Mouse (Mus musculus): ENCODE measurements at regions not wholly inside any gene's neighbourhood (a gene's known extent, or its start where the extent isn't known, plus 50 kb on each side); places are given as distances from the start of the nearest gene placed in this dataset.
A peak's percentile ranks its signal among the peaks of the same experiment; 100 is the strongest.
"Not testable (repeated sequence)": the region's sequence is repeated elsewhere in the genome, so short reads cannot be mapped to it uniquely, and the experiment has no call there.

DNA sequence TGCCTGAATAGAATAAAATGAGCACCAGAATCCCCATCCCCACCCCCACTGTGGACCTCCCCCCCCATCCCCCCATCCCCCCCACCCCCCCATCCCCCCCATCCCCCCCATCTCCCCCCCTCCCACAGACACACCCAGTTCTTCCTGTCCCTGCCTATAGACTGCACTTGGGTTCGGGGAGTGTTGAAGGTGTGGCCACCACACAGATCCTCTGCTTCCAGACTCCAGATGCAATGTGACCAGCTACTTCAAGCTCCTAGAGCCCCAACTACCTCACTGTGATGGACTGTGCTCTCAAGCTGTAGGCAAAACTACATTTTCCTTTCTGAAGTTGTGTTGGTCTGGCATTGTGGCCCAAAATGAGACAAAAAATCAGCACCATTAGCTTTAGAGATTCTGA, 138.3 kb upstream of the Rybp start:
- no peak for DNase-seq (ENCODE audit: low read depth, low spot score)

DNA sequence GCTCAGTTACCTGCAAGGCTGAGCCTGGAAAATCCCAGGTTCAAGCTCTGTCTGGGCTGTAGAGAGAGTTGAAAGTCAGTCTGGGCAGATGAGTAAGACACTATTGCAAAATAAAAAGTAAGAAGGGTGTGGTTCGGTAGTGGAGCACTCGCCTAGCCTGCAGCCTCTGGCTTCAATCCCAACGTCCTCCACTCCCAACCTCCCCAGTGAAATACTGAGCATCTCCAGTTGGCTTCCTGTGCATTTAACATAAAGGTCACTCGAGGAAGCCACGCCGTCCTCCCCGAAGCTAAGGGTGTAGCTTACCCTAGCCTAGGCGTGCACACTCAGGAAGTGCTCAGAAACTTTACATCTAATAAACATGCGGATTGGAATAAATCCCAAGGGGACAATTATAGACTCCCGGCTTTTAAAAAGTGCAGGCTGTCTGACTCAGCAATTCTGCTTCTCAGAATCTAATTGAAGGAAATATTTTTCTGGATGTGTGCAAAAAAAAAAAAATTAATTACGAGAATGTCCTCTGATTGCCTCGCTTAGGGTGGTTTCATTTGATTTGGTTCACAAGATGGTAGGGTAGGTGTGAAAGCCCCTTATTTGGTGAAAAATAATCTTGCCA, 137.6 kb upstream of the Rybp start:
- DNase-seq (ENCODE audit: low read depth, low spot score) = no peak

GRCm38 (mm10) chr6:100424181-100424580, 136.9 kb upstream of the Rybp start:
- DNase-seq (ENCODE audit: low read depth, low spot score) = no peak

DNA sequence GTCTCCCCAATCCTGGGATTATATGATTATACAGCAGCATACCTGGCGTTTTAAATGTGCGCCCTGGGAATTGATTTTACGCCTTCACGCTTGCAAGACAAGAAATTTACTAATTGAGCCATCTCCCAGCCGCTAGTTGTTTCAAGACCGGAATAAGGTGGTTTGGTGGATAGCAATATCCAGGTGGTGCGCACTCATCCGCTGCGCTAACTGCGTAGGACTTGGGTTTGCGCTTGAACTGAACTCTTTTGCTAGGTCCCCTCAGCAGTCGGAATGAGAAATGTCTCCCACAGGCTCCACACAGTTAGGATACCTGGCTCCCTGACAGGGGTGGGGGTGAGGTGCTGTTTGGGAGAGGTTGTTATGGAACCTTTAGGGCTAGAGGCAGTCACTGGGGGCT, 136.4 kb upstream of the Rybp start:
- no peak for DNase-seq (ENCODE audit: low read depth, low spot score)

DNA sequence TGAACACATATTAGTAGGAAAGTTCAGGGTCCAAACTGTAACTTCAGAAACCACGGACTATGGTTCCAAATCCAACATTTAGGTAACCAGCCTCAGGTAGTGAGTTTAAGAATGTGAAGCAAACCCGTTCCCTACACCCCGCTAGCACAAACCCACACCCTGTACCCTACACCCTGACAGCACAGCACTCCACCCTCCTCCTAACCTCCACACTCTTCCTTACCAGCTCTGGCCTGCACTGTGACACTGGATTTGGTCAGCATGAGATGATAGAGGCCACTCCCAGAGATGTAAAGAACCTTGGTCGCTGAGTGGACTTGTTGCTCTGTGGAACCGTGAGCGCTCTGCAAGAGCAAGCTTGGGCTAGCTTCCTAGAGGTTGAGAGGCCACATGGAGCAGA, 135.3 kb upstream of the Rybp start:
- no peak for DNase-seq (ENCODE audit: low read depth, low spot score)

GRCm38 (mm10) chr6:100421706-100422578, 134.7 kb upstream of the Rybp start:
- DNase-seq (ENCODE audit: low read depth, low spot score) = peak; percentile 76

DNA sequence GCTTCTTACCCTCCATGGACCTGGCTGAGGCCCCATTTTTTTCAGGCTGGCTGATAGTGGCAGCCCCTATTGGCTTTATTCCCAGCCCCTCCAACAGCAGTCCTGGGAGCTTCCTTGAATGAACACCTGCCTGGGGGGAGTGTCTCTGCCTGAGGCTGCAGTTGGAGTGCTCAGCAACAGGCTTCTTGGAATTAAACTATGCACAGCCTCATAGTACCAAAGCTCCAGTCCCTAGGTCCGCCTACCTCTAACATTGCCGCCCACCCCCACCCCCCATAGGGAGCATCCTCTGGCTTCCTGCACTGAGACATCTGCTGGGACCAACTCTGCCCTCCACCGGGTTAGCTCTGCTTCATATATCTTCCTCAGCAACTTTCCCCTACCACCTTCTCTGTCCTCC, 133.3 kb upstream of the Rybp start:
- no peak for DNase-seq (ENCODE audit: low read depth, low spot score)

DNA sequence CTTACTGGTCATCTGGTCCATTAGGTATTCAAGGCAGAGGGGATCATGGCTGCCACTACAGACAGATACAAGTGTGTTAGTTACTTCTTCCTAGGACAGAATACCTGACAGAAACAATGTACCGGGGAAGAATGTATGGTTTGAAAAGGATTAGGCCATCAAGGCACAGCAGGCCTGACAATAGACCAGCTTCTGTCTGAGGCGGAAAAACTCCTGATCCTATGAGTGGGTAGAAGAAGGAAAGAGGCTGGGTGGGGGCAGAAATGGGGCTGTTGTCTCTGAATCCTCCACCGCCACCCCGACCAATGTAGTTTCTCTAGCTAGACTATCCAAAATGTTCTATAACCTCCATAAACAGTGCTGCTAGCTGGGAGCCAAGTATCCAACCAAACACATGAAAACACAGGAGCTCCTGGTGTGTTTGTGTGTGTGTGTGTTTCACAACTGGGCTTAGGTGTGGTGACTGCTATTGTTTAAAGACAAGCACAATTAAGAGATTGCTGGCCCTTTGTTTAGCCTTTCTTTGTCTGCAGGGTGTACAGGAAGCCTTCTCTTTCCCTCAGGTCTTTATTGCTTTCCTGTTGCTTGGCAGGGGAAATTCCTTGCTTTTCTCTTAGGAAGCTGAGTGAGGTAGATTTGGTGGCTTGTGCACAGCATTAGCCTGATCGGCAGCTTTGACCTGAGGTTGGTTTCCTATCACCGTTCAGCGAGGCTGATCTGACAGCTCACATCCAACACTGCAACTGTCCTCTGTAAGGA, 132.7 kb upstream of the Rybp start:
- DNase-seq (ENCODE audit: low read depth, low spot score) = no peak

GRCm38 (mm10) chr6:100416046-100416445, 128.8 kb upstream of the Rybp start:
- DNase-seq (ENCODE audit: low read depth, low spot score) = no peak

GRCm38 (mm10) chr6:100415514-100415913, 128.2 kb upstream of the Rybp start:
- no peak for DNase-seq (ENCODE audit: low read depth, low spot score)

- no peak for DNase-seq (ENCODE audit: low read depth, low spot score)
Measured at GRCm38 (mm10) chr6:100414836-100415235, 127.6 kb upstream of the Rybp start.

DNA sequence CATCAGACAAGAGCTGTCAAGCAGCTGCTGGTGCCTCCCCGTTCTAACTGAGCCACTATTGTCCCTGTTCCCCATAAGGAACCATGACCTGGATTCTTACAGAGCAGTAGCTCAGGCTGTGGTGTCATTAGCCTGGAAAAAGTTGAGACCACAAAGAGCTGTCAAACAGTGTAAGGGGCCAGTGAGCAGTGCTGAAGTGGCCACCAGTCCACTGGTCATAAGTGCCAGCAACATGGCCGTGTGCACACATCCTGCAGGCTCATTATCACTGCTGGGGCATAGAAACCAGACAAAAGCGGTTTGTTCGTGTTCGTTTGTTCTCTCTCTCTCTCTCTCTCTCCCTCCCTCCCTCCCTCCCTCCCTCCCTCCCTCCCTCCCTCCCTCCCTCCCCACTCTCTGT, 125.2 kb upstream of the Rybp start:
- no peak for DNase-seq (ENCODE audit: low read depth, low spot score)

- no peak for DNase-seq (ENCODE audit: low read depth, low spot score)
Measured at GRCm38 (mm10) chr6:100411968-100412367, 124.7 kb upstream of the Rybp start.

GRCm38 (mm10) chr6:100410067-100410631, 122.9 kb upstream of the Rybp start:
- no peak for DNase-seq (ENCODE audit: low read depth, low spot score)

DNA sequence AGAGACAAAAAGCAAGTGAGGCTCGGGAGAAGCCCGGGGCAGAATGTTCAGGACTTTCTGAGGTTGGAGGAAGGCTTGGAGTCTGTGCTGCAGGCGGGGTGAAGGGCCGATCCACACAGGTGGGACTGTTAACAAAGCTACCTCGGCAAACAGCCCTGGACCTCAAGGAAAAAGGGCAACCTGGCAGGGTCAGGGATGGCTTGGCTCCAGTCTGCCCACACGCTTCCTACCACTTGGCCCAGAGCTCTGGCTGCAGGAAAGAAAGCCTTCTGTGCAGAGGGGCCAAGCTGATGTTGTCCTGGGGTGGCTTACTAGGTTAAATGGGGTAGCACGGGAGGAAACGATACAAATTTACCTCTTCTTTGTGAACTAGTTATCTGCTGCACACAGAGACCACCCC, 121.5 kb upstream of the Rybp start:
- DNase-seq (ENCODE audit: low read depth, low spot score) = no peak

- no peak for DNase-seq (ENCODE audit: low read depth, low spot score)
Measured at GRCm38 (mm10) chr6:100406504-100406903, 119.2 kb upstream of the Rybp start.

GRCm38 (mm10) chr6:100404161-100404560, 116.9 kb upstream of the Rybp start:
- DNase-seq (ENCODE audit: low read depth, low spot score) = no peak

- peak; percentile 78 for DNase-seq (ENCODE audit: low read depth, low spot score)
Measured at GRCm38 (mm10) chr6:100402716-100403115, 115.4 kb upstream of the Rybp start.

DNA sequence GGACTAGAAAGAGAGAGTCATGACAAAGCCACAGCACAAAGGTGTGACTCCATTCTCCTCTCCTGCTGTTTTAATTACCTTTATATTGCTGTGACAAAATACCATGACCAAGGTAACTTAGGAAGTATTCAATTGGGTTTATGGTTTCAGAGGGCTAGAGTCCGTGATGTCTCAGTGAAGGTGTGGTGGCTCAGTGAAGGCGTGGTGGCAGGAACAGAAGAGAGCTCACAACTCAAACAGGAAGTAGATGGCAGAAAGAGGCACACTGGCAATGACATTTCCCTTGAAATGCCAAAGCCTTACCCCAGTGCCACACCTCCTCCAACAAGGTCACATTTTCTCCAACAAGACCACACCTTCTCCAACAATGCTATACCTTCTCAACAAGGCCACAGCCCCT, 114.4 kb upstream of the Rybp start:
- no peak for DNase-seq (ENCODE audit: low read depth, low spot score)

DNA sequence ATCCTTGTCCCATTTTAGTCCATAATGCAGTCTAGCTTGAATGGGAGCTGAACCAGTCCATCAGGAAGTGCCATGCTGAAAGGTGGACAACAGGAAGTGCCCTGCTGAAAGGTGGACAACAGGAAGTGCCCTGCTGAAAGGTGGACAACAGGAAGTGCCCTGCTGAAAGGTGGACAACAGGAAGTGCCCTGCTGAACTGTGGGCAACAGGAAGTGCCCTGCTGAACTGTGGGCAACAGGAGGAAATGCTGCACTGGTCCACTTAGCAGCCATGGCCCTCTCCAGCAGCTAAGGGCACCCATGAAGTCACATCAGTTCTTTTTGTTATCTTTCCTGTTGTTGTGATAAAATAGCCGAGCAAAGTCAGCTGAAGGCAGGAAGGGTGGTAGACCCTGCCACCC, 112.1 kb upstream of the Rybp start:
- DNase-seq (ENCODE audit: low read depth, low spot score) = not testable (repeated sequence)

GRCm38 (mm10) chr6:100396311-100397200, 109.3 kb upstream of the Rybp start:
- DNase-seq (ENCODE audit: low read depth, low spot score) = no peak

Data from mesoderm, embryonic 11.5 days (tissue).